ENCODE assay signal across 8 mouse cellular contexts in genomic region chr11:67020948-67021347, GRCm38 (mm10). TPM values are rescaled to one million over a fixed set of nuclear protein-coding genes. Genes with fewer than 3 reads are reported as not detected.
DNase-seq lines count a peak whose midpoint lies in the region; ATAC-seq lines count a peak whose summit lies in the region.

No protein-coding gene starts in this region.

- no peak overlapping the region for H3K9ac ChIP-seq in embryonic facial prominence, embryonic 11.5 days (replicated peaks; ENCODE audit: low read length)
- H3K9ac ChIP-seq in liver, embryonic 12.5 days: no peak overlapping the region
- H3K9ac ChIP-seq in neural tube, embryonic 12.5 days: no peak overlapping the region

- no peak for ATAC-seq in embryonic facial prominence, embryonic 11.5 days (replicated peaks; ENCODE audit: insufficient number of reproducible peaks, low FRiP score, low TSS enrichment, low read depth)
- ATAC-seq in liver, embryonic 12.5 days: no peak
- ATAC-seq in neural tube, embryonic 12.5 days (ENCODE audit: low FRiP score, low read depth): no peak

- no peaks in the 10 kb centered on the region for H3K9me3 ChIP-seq in embryonic facial prominence, embryonic 11.5 days (replicated peaks; ENCODE audit: control insufficient read depth, low read length)
- no peaks in the 10 kb centered on the region for H3K9me3 ChIP-seq in liver, embryonic 12.5 days (replicated peaks)
- H3K9me3 ChIP-seq in neural tube, embryonic 12.5 days: no peaks in the 10 kb centered on the region

- peak overlapping the region; percentile 20; the same call in 1 of the 2 replicates for H3K4me2 ChIP-seq in embryonic facial prominence, embryonic 11.5 days (ENCODE audit: low read depth, low read length)
- H3K4me2 ChIP-seq in liver, embryonic 12.5 days: peak overlapping the region; percentile 17
- peak overlapping the region; percentile 46 for H3K4me2 ChIP-seq in neural tube, embryonic 12.5 days (replicated peaks)

- no peak overlapping the region for H3K4me3 ChIP-seq in embryonic facial prominence, embryonic 11.5 days (ENCODE audit: low read depth, low read length)
- no peak overlapping the region for H3K4me3 ChIP-seq in liver, embryonic 12.5 days
- H3K4me3 ChIP-seq in neural tube, embryonic 12.5 days: no peak overlapping the region

- no peaks in the 10 kb centered on the region for H3K4me1 ChIP-seq in embryonic facial prominence, embryonic 11.5 days (ENCODE audit: control insufficient read depth, insufficient read depth, low read length)
- H3K4me1 ChIP-seq in liver, embryonic 12.5 days: peaks cover 19% of the 10 kb centered on the region
- H3K4me1 ChIP-seq in neural tube, embryonic 12.5 days: peaks cover 7% of the 10 kb centered on the region

- H3K27ac ChIP-seq in embryonic facial prominence, embryonic 11.5 days (replicated peaks; ENCODE audit: low read depth, low read length): no peak overlapping the region
- no peak overlapping the region for H3K27ac ChIP-seq in liver, embryonic 12.5 days
- H3K27ac ChIP-seq in neural tube, embryonic 12.5 days: no peak overlapping the region

- H3K36me3 ChIP-seq in embryonic facial prominence, embryonic 11.5 days (replicated peaks; ENCODE audit: control insufficient read depth, insufficient read depth, low read depth, low read length): no peaks in the 10 kb centered on the region
- H3K36me3 ChIP-seq in liver, embryonic 12.5 days: no peaks in the 10 kb centered on the region
- no peaks in the 10 kb centered on the region for H3K36me3 ChIP-seq in neural tube, embryonic 12.5 days

- H3K27me3 ChIP-seq in embryonic facial prominence, embryonic 11.5 days (ENCODE audit: control insufficient read depth, insufficient read depth, low read length): no peaks in the 10 kb centered on the region
- peaks cover 39% of the 10 kb centered on the region for H3K27me3 ChIP-seq in liver, embryonic 12.5 days (replicated peaks)
- no peaks in the 10 kb centered on the region; the same call in 1 of the 2 replicates for H3K27me3 ChIP-seq in neural tube, embryonic 12.5 days (replicated peaks)

- 4% methylated on average over 12 of the region's 12 CpGs for WGBS in embryonic facial prominence, embryonic 11.5 days
- 3% methylated on average over 12 of the region's 12 CpGs for WGBS in liver, embryonic 12.5 days (ENCODE audit: insufficient replicate concordance)
- WGBS in neural tube, embryonic 12.5 days: 3% methylated on average over 12 of the region's 12 CpGs

- peak; percentile 31 for DNase-seq in 3134 (ENCODE audit: extremely low read depth, insufficient read length, low spot score)
- peak; percentile 61 for DNase-seq in adrenal gland, adult 2 months
- peak; percentile 84 for DNase-seq in embryonic facial prominence, embryonic 11.5 days (ENCODE audit: low spot score)
- DNase-seq in heart, adult 9 months (ENCODE audit: low spot score in 2 of 2): peak; percentile 34 to 57
- peak; percentile 66 for DNase-seq in kidney, adult 9 months
- peak; percentile 27 for DNase-seq in telencephalon, adult 2 months (ENCODE audit: low read depth, low spot score)

RNA-seq across cellular contexts. Expression of gene Tmem220, which starts 4.0 kb away (rescaled TPM):
- 1 to 10 TPM; 6.8 to 8.6 TPM for total RNA-seq in adrenal gland, adult 2 months (2021)
- 2.6 TPM in 2 replicates for polyA plus RNA-seq in adrenal gland, adult 2 months (2012; rRNA removed)
- 0.82 and 0.98 TPM in 2 replicates for polyA plus RNA-seq in embryonic facial prominence, embryonic 11.5 days (2014; fragmentation: Nextera tagmentation; extraction: Ambion mirVana)
- 0.93 and 1.2 TPM in 2 replicates for polyA plus RNA-seq in liver, embryonic 12.5 days (2016; fragmentation: Nextera tagmentation; extraction: Ambion mirVana)
- 0.61 and 1.1 TPM in 2 replicates for polyA plus RNA-seq in neural tube, embryonic 12.5 days (2016; fragmentation: Nextera tagmentation; extraction: Ambion mirVana)

RNA-seq across cellular contexts. Expression of gene Adprm, which starts 31.4 kb away (rescaled TPM):
- total RNA-seq in adrenal gland, adult 2 months (2021): 10 to 100 TPM; 23.1 to 26.1 TPM
- polyA plus RNA-seq in adrenal gland, adult 2 months (2012; rRNA removed): 3.8 and 4.1 TPM in 2 replicates
- 37.0 and 39.5 TPM in 2 replicates for polyA plus RNA-seq in embryonic facial prominence, embryonic 11.5 days (2014; fragmentation: Nextera tagmentation; extraction: Ambion mirVana)
- 11.9 and 14.5 TPM in 2 replicates for polyA plus RNA-seq in liver, embryonic 12.5 days (2016; fragmentation: Nextera tagmentation; extraction: Ambion mirVana)
- polyA plus RNA-seq in neural tube, embryonic 12.5 days (2016; fragmentation: Nextera tagmentation; extraction: Ambion mirVana): 34.1 and 36.1 TPM in 2 replicates

RNA-seq across cellular contexts. Expression of gene Sco1, which starts 31.5 kb away (rescaled TPM):
- 10 to 100 TPM; 19.5 to 22.7 TPM for total RNA-seq in adrenal gland, adult 2 months (2021)
- polyA plus RNA-seq in adrenal gland, adult 2 months (2012; rRNA removed): 10.5 and 12.0 TPM in 2 replicates
- polyA plus RNA-seq in embryonic facial prominence, embryonic 11.5 days (2014; fragmentation: Nextera tagmentation; extraction: Ambion mirVana): 20.6 and 21.9 TPM in 2 replicates
- 12.8 and 13.4 TPM in 2 replicates for polyA plus RNA-seq in liver, embryonic 12.5 days (2016; fragmentation: Nextera tagmentation; extraction: Ambion mirVana)
- 14.9 and 16.8 TPM in 2 replicates for polyA plus RNA-seq in neural tube, embryonic 12.5 days (2016; fragmentation: Nextera tagmentation; extraction: Ambion mirVana)

RNA-seq across cellular contexts. Expression of gene Myh3, which starts 57.2 kb away (rescaled TPM):
- total RNA-seq in adrenal gland, adult 2 months (2021): under 1 TPM; 0.06 to 0.14 TPM
- polyA plus RNA-seq in adrenal gland, adult 2 months (2012; rRNA removed): not detected in 2 replicates
- polyA plus RNA-seq in embryonic facial prominence, embryonic 11.5 days (2014; fragmentation: Nextera tagmentation; extraction: Ambion mirVana): 3.2 and 6.5 TPM in 2 replicates
- 0.58 and 1.4 TPM in 2 replicates for polyA plus RNA-seq in liver, embryonic 12.5 days (2016; fragmentation: Nextera tagmentation; extraction: Ambion mirVana)
- 17.1 and 19.3 TPM in 2 replicates for polyA plus RNA-seq in neural tube, embryonic 12.5 days (2016; fragmentation: Nextera tagmentation; extraction: Ambion mirVana)

Comparison
In these comparisons a context has a peak if more than half of its experiments do, and no peak if none do; other contexts are left out.
1. DNase-seq: peak in every context shown above with its lines; median percentile 84 in embryonic facial prominence, embryonic 11.5 days; 66 in kidney, adult 9 months; 61 in adrenal gland, adult 2 months; 46 in heart, adult 9 months; 31 in 3134; 27 in telencephalon, adult 2 months.